In genomic region chr6:122294290-122294689, GRCm38 (mm10) we compare ENCODE assay signal across 16 mouse cellular contexts. TPM values are rescaled to one million over a fixed set of nuclear protein-coding genes. Genes with fewer than 3 reads are reported as not detected.
"Had no signal": no experiment of that assay in that cellular context is flagged by ENCODE, and none has a peak within 500 bp of the region (broad histone marks: within the 10 kb centered on the region; RNA-seq: fewer than 3 reads in every experiment).

No protein-coding gene starts in this region.

- H3K9me3 ChIP-seq: liver, embryonic 13.5 days; midbrain, embryonic 12.5 days; midbrain, embryonic 15.5 days; neural tube, embryonic 13.5 days had no signal

- H3K4me2 ChIP-seq: liver, embryonic 13.5 days; midbrain, embryonic 12.5 days; midbrain, embryonic 15.5 days; neural tube, embryonic 13.5 days had no signal

- H3K4me3 ChIP-seq: liver, embryonic 13.5 days; midbrain, embryonic 12.5 days; midbrain, embryonic 15.5 days; neural tube, embryonic 13.5 days had no signal

- H3K27ac ChIP-seq: kidney, postnatal 0 days; liver, embryonic 13.5 days; macrophage; midbrain, embryonic 12.5 days; midbrain, embryonic 15.5 days; neural tube, embryonic 13.5 days had no signal

- H3K9ac ChIP-seq: liver, embryonic 13.5 days; midbrain, embryonic 12.5 days; midbrain, embryonic 15.5 days; neural tube, embryonic 13.5 days had no signal

- H3K4me1 ChIP-seq: midbrain, embryonic 12.5 days had no signal

- H3K36me3 ChIP-seq: liver, embryonic 13.5 days; midbrain, embryonic 12.5 days; midbrain, embryonic 15.5 days; neural tube, embryonic 13.5 days had no signal

- DNase-seq: kidney, adult 2 months; kidney, postnatal 25 days; liver, embryonic 13.5 days; lung, adult 2 months; lung, postnatal 14 days; thymus, postnatal 25 days had no signal

- H3K27me3 ChIP-seq: liver, embryonic 13.5 days; midbrain, embryonic 12.5 days; midbrain, embryonic 15.5 days; neural tube, embryonic 13.5 days had no signal

RNA-seq across cellular contexts. Expression of gene Klrg1, which starts 11.6 kb away (rescaled TPM):
- polyA plus RNA-seq: kidney, embryonic 14.5 days; liver, adult 2 months; liver, embryonic 13.5 days; liver, embryonic 16.5 days; lung, embryonic 16.5 days; macrophage; stomach, embryonic 16.5 days had no signal
